ENCODE assay signal across 7 mouse cellular contexts in genomic region chr9:42688143-42688542, GRCm38 (mm10).
DNase-seq lines count a peak whose midpoint lies in the region.

No protein-coding gene starts in this region.

- peak; percentile 10 for DNase-seq in 416B (ENCODE audit: low read depth)
- DNase-seq in CD8-positive naive resting alpha-beta T cell, adult 2 months (ENCODE audit: low read depth in 2 of 2, low spot score in 2 of 2) = peak; percentile 37 to 60
- peak; percentile 12 for DNase-seq in c-Kit-negative CD71-positive TER-119-positive erythroid progenitor cells, embryonic 14.5 days (ENCODE audit: low read depth, low spot score)
- DNase-seq in frontal cortex, postnatal 36 days (ENCODE audit: low spot score in 2 of 2) = peak; percentile 52 to 57
- peak; percentile 87 to 88 for DNase-seq in kidney, postnatal 4 days
- DNase-seq in lung, postnatal 4 days = peak; percentile 47 to 62
- DNase-seq in spleen, postnatal 36 days (ENCODE audit: low spot score in 2 of 2) = peak; percentile 8 to 22

Comparison
In these comparisons a context has a peak if more than half of its experiments do, and no peak if none do; other contexts are left out.
1. Peak in every context shown above with its lines: DNase-seq.
2. DNase-seq: peak in every context shown above with its lines; median percentile 88 in kidney, postnatal 4 days; 54 in frontal cortex, postnatal 36 days; 54 in lung, postnatal 4 days; 48 in CD8-positive naive resting alpha-beta T cell, adult 2 months; 15 in spleen, postnatal 36 days; 12 in c-Kit-negative CD71-positive TER-119-positive erythroid progenitor cells, embryonic 14.5 days; 10 in 416B.